Comparison of ENCODE assay signal across 14 mouse cellular contexts in the genomic region with DNA sequence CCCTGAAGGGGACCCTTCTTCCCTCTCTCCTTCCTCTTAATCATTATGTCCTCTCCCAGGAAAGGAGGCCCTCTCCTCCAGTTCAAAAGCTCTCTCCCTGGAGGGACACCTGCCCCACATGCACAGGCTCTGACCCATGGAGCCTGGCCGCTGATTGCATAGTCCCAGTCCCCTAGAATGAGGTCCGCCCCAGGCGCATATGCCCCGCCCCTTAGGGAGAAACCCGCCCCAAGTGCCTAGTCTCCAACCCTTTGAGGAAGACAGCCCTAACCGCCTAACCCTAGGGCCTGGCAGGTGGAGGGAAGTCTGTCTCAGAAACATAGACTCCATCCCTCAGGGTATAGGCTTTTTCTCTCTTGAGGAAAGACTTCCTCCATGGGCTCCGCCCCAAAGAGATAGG. TPM values are rescaled to one million over a fixed set of nuclear protein-coding genes. Genes with fewer than 3 reads are reported as not detected.
DNase-seq lines count a peak whose midpoint lies in the region; ATAC-seq lines count a peak whose summit lies in the region.
"Had no signal": no experiment of that assay in that cellular context is flagged by ENCODE, and none has a peak within 500 bp of the region (broad histone marks: within the 10 kb centered on the region; RNA-seq: fewer than 3 reads in every experiment).

No protein-coding gene starts in this region.

- intact Hi-C loops in left cerebral cortex, postnatal 25 days (cut with DNase I) = loop anchor here (1.0 to 2.0 kb wide), 2 partner anchors 36 to 79 kb away; no protein-coding TSS in a partner anchor

- H3K27me3 ChIP-seq in midbrain, embryonic 11.5 days (ENCODE audit: control insufficient read depth, insufficient read depth, low read length) = peaks cover 73% of the 10 kb centered on the region
- peaks cover 41% of the 10 kb centered on the region for H3K27me3 ChIP-seq in midbrain, embryonic 16.5 days (ENCODE audit: control insufficient read depth, insufficient read depth, low read depth, low read length)
- H3K27me3 ChIP-seq: CH12.LX had no signal

- no peak for ATAC-seq in midbrain, embryonic 11.5 days (ENCODE audit: low FRiP score)
- ATAC-seq in midbrain, embryonic 16.5 days = no peak
- ATAC-seq: activated CD4-positive, CD25-positive, alpha-beta regulatory T cell, adult 4 months had no signal

- no peaks in the 10 kb centered on the region for H3K36me3 ChIP-seq in midbrain, embryonic 11.5 days (ENCODE audit: control insufficient read depth, insufficient read depth, low read length)
- H3K36me3 ChIP-seq in midbrain, embryonic 16.5 days (ENCODE audit: control insufficient read depth, insufficient read depth, low read length) = no peaks in the 10 kb centered on the region
- H3K36me3 ChIP-seq: hindbrain, embryonic 15.5 days; liver, embryonic 15.5 days had no signal

- no peak overlapping the region for H3K4me2 ChIP-seq in midbrain, embryonic 11.5 days
- H3K4me2 ChIP-seq in midbrain, embryonic 16.5 days (ENCODE audit: low read length) = no peak overlapping the region

- H3K9me3 ChIP-seq in midbrain, embryonic 11.5 days (ENCODE audit: control insufficient read depth, low read length) = no peaks in the 10 kb centered on the region
- no peaks in the 10 kb centered on the region for H3K9me3 ChIP-seq in midbrain, embryonic 16.5 days (replicated peaks; ENCODE audit: control insufficient read depth, low read length, poor library complexity, severe bottlenecking)
- H3K9me3 ChIP-seq: hindbrain, embryonic 15.5 days; liver, embryonic 15.5 days had no signal

- DNase-seq in cerebellum, adult 9-10 months = peak; percentile 34
- no peak for DNase-seq in cerebellum, postnatal 25 days
- peak; percentile 14 for DNase-seq in kidney, adult 18-20 months
- DNase-seq in kidney, adult 11 months = no peak
- DNase-seq in midbrain, embryonic 11.5 days (ENCODE audit: low spot score, missing footprints) = peak; percentile 85
- DNase-seq in neural tube, embryonic 10.5 days (ENCODE audit: extremely low spot score, low spot score) = peak; percentile 21
- DNase-seq in left cerebral cortex, postnatal 25 days (ENCODE audit: low spot score in 2 of 2) = no peak

- no peak overlapping the region for H3K27ac ChIP-seq in midbrain, embryonic 11.5 days (ENCODE audit: low read depth, low read length)
- no peak overlapping the region for H3K27ac ChIP-seq in midbrain, embryonic 16.5 days (ENCODE audit: low read length)
- H3K27ac ChIP-seq: gastrocnemius, adult 2 months; hindbrain, embryonic 15.5 days; liver, embryonic 15.5 days had no signal

- H3K9ac ChIP-seq in midbrain, embryonic 11.5 days (ENCODE audit: low read length) = no peak overlapping the region
- no peak overlapping the region for H3K9ac ChIP-seq in midbrain, embryonic 16.5 days (ENCODE audit: low read depth, low read length)
- H3K9ac ChIP-seq: liver, embryonic 15.5 days had no signal

- WGBS in midbrain, embryonic 11.5 days = 7% methylated on average over 7 of the region's 7 CpGs
- 3% methylated on average over 7 of the region's 7 CpGs for WGBS in midbrain, embryonic 16.5 days

- H3K4me1 ChIP-seq in midbrain, embryonic 11.5 days (ENCODE audit: control insufficient read depth, insufficient read depth, low read length) = peaks cover 27% of the 10 kb centered on the region
- peaks cover 43% of the 10 kb centered on the region for H3K4me1 ChIP-seq in midbrain, embryonic 16.5 days (ENCODE audit: control insufficient read depth, insufficient read depth, low read length)

- H3K4me3 ChIP-seq in midbrain, embryonic 11.5 days (ENCODE audit: low read depth, low read length) = no peak overlapping the region
- no peak overlapping the region for H3K4me3 ChIP-seq in midbrain, embryonic 16.5 days (ENCODE audit: low read depth, low read length)
- H3K4me3 ChIP-seq: erythroblast, embryonic 14.5 days; liver, embryonic 15.5 days had no signal

RNA-seq across cellular contexts. Expression of gene Hapln4, which starts 4.0 kb away (rescaled TPM):
- polyA plus RNA-seq in midbrain, embryonic 11.5 days (2014; fragmentation: Nextera tagmentation; extraction: Ambion mirVana) = 0.04 and 0.22 TPM in 2 replicates
- polyA plus RNA-seq in midbrain, embryonic 16.5 days (2015; fragmentation: Nextera tagmentation; extraction: Ambion mirVana) = 0.89 and 0.93 TPM in 2 replicates
- 10 to 100 TPM; 62.6 to 71.8 TPM for total RNA-seq in left cerebral cortex, postnatal 25 days (2021)
- polyA plus RNA-seq: activated CD4-positive, CD25-positive, alpha-beta regulatory T cell, adult 4 months; erythroblast, embryonic 14.5 days had no signal

RNA-seq across cellular contexts. Expression of gene Tm6sf2, which starts 14.5 kb away (rescaled TPM):
- polyA plus RNA-seq in midbrain, embryonic 11.5 days (2014; fragmentation: Nextera tagmentation; extraction: Ambion mirVana) = 0.95 and 1.6 TPM in 2 replicates
- polyA plus RNA-seq in midbrain, embryonic 16.5 days (2015; fragmentation: Nextera tagmentation; extraction: Ambion mirVana) = 1.3 and 1.4 TPM in 2 replicates
- 1 to 10 TPM; 3.0 to 3.4 TPM for total RNA-seq in left cerebral cortex, postnatal 25 days (2021)
- polyA plus RNA-seq: erythroblast, embryonic 14.5 days had no signal

RNA-seq across cellular contexts. Expression of gene Ncan, which starts 33.4 kb away (rescaled TPM):
- 47.2 and 52.4 TPM in 2 replicates for polyA plus RNA-seq in midbrain, embryonic 11.5 days (2014; fragmentation: Nextera tagmentation; extraction: Ambion mirVana)
- polyA plus RNA-seq in midbrain, embryonic 16.5 days (2015; fragmentation: Nextera tagmentation; extraction: Ambion mirVana) = 169 and 189 TPM in 2 replicates
- 100 to 1,000 TPM; 219 to 220 TPM for total RNA-seq in left cerebral cortex, postnatal 25 days (2021)
- total RNA-seq: gastrocnemius, adult 2 months had no signal
- polyA plus RNA-seq: activated CD4-positive, CD25-positive, alpha-beta regulatory T cell, adult 4 months; erythroblast, embryonic 14.5 days had no signal

RNA-seq across cellular contexts. Expression of gene Nr2c2ap, which starts 43.9 kb away (rescaled TPM):
- 14.3 and 16.9 TPM in 2 replicates for polyA plus RNA-seq in midbrain, embryonic 11.5 days (2014; fragmentation: Nextera tagmentation; extraction: Ambion mirVana)
- 35.0 and 38.2 TPM in 2 replicates for polyA plus RNA-seq in midbrain, embryonic 16.5 days (2015; fragmentation: Nextera tagmentation; extraction: Ambion mirVana)
- total RNA-seq in left cerebral cortex, postnatal 25 days (2021) = 10 to 100 TPM; 21.7 to 21.9 TPM

RNA-seq across cellular contexts. Expression of gene Sugp1, which starts 44.6 kb away (rescaled TPM):
- 33.3 and 35.3 TPM in 2 replicates for polyA plus RNA-seq in midbrain, embryonic 11.5 days (2014; fragmentation: Nextera tagmentation; extraction: Ambion mirVana)
- polyA plus RNA-seq in midbrain, embryonic 16.5 days (2015; fragmentation: Nextera tagmentation; extraction: Ambion mirVana) = 58.4 and 61.9 TPM in 2 replicates
- total RNA-seq in left cerebral cortex, postnatal 25 days (2021) = 10 to 100 TPM; 46.5 to 47.5 TPM

Comparison
In these comparisons a context has a peak if more than half of its experiments do, and no peak if none do; other contexts are left out.
1. DNase-seq: peak in cerebellum, adult 9-10 months (single experiment), kidney, adult 18-20 months (single experiment), midbrain, embryonic 11.5 days (single experiment) and neural tube, embryonic 10.5 days (single experiment); none in cerebellum, postnatal 25 days (0 of 2), kidney, adult 11 months (single experiment) and left cerebral cortex, postnatal 25 days (0 of 2).